Mouse (Mus musculus) erythroblast, embryonic 14.5 days (primary cell): ENCODE measurements around the gene Tfb1m.

Source experiments
- GATA1 ChIP-seq: IDR thresholded peaks from 2 replicates; pipeline ENCODE4 v1.6.1; 2012; ENCODE audit warnings: low read length, inconsistent platforms, mixed read lengths
- TAL1 ChIP-seq: IDR thresholded peaks from 3 replicates; pipeline ENCODE4 v1.6.1; 2012; ENCODE audit warnings: low read length, inconsistent platforms, mixed read lengths

DNA sequence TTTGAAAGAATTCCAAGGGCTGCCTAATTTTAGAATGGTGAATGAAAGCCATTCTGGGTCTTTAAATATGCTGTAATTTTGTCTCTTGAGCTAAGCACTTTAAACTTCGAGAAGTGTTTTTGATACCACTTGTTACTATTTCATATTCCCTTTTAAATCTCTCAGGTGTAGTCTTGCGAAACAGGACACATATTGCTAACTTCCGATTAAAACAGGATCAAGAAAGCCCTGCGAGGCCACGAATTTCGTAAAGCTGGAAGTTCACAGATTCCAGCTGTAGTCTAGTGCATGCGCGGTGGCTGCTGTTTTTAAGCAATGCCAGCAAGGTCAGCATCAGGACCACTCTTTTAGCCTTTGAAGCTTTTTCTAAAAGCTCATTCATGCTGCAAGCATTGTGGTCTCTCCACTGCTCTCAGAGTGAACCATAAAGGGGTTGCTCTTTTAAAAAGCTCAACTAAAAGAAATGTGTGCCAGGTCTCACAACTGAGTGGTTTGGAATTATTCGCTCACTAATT, 832 bp upstream of the Tfb1m start:
- no peak for TF ChIP-seq TAL1
- TF ChIP-seq GATA1: no peak
